Mouse (Mus musculus): ENCODE measurements around the gene Olfr267.

The Olfr267 gene

DNA sequence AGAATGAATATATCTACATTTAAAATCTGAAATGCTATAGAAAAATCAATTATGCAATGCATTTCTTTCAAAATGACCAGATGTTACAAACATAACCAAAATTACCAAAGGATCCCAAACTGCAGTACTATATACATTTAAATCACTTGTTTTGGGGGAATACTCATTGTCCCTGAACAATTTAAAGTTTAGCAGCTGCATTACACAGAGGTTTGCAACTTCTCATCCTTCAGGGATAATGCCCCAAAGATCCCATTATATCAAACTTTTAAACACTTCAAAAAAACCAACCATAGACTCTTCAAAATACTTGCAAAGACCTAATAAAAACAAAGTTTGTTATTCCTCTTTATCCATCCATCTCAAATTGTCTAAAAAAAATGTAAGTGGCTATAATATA lies at the start of gene Olfr267:
Gene Olfr267 (minus strand): TSS at position 101 of the 400 bp plus-strand sequence.
- DNase-seq (ENCODE audit: low read depth in 2 of 2, low spot score in 2 of 2): no peak

DNA sequence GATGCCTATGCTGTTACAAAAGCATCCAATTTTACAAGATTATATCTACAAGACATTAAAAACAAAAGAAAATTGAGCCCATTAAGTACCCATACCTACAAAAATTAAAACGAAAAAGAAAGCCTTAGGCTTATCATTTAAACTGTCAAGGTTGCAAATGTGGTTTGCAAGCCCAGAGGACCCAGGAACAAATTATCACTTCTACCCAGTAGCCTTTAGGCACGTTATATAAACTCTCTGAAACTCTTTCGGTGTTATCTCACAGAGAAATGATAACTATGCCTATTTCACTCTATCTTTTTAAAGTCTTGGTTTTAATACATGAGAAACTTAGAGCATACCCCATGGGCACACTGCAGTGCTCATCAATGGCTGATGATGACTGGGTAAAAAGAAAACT lies 45.4 kb upstream of the Olfr267 start:
- no peak for DNase-seq (ENCODE audit: low read depth in 2 of 2, low spot score in 2 of 2)

DNA sequence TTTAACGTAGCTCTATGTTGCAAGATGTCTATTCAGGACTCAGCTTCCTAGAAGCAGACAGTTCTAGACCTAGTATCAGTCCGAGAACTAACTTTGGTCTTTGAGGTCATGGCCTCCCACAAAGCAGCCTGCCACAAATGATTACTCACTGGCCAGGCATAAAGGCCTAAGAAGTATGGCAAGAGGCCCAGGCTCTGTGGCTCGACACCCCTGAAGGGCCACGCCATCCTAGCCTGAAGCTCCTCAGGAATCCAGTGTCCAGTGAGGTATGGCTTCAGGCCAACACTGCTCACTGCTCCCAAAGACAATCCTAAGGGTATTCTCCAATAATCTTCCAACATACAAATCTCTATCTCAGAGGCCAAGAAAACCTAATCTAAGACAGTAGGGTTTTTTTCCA lies 38.4 kb upstream of the Olfr267 start:
- no peak for DNase-seq (ENCODE audit: low read depth in 2 of 2, low spot score in 2 of 2)

DNA sequence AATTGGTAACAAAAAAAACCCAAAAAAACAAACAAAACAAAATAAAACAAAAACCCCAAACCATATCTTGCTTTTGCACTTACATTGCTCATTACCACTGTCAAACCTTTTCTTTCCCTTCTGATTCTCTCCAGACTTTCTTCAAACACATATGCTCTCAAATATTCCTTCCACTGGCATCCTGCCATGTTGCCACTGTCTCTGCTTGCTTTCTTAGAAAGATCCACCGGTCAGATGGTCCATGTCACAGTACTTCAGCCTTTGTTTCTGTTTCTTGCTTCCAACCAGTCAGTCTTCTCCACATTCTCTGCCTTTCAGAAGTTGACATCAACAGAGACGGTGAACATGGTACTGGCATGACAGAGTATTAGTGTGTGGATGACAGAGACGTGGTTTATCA lies 857 bp downstream of the Olfr267 start:
- no peak for DNase-seq (ENCODE audit: low read depth in 2 of 2, low spot score in 2 of 2)

DNA sequence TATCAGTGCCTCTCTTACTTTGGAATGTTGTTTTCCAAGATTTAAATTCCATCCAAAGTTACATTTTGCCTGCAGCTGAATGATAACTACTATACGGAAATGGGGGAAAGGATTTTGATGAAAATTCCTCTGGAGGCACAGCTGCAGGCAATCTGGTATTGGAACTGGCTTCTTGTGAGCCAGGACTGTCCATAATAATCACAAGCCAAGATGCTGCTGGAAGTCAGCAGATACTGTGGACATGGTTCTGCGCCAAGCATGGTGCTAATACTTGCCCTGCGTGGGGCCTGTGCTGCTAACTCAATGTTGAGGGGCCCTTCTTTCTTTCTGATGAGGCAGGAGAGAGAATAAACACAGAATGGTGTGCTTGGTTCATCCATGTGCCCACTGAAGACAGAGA lies 24.1 kb downstream of the Olfr267 start:
- DNase-seq (ENCODE audit: low read depth in 2 of 2, low spot score in 2 of 2): no peak

DNA sequence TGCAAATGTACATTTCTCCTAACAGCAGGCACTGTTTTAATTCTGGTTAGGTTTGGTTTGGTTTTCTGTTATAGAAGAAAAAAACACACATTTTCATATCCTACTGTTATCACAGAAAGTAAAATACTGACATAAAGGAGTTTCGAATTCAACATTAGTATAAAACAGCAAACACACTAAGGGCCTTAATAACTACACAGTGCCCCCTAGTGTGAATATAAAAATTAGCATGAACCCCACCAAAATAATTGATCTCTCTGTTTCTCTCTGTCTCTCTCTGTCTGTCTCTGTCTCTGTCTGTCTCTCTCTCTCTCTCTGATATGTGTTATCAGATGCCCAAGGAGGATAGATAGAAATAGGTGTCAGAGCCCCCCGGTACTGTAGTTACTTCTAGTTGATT lies 38.0 kb downstream of the Olfr267 start:
- no peak for DNase-seq (ENCODE audit: low read depth in 2 of 2, low spot score in 2 of 2)

DNA sequence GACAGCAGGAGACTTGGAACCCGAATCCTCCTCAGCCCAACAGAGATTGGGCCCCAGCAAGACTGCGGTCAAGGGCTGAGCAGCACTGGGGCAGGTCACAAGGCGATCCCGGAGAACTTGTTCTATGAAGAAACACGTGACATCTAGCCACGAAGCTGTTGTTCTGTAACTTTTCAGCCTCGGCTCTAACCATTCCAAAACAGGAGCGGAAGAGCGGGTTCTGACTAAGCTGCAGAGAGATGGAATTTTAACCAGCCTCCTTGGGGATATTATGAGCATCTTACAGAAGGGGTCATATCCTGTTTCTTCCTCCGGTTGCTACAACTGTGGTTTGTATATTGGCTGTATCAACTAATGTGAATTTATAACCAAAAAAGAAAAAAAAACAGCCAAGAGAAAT lies 38.4 kb downstream of the Olfr267 start:
- no peak for DNase-seq (ENCODE audit: low read depth in 2 of 2, low spot score in 2 of 2)

DNA sequence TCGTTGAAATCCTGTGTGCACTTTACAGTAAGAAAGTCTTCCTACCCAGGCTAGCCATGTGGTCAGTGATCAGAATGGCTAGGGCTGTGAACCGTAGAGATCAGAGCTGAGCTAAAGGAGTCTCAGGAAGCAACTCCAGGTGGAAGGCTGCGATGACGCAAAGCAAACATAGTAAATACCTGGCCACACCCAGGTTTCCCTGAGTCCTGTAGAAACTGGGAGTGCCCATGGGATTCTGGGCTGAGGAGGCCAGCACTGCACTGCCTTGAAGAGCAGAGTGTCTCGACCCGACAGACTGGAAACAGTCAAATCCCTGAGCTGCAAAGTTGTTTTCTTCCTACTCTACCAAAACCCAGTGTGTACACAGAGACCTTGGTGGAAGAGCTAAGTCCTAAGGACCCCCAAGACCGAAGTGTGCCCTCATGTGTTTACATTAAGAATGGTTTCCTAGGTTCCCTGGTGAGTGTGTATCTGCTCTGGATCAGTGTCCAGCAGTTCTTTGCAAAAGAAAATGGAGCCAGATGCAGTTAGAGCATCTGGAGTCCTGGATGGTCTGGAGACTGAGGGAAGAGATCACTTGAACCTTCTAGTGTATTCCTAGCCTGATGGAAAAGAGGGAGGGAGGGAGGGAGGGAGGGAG lies 41.8 kb downstream of the Olfr267 start:
- DNase-seq (ENCODE audit: low read depth in 2 of 2, low spot score in 2 of 2): no peak

DNA sequence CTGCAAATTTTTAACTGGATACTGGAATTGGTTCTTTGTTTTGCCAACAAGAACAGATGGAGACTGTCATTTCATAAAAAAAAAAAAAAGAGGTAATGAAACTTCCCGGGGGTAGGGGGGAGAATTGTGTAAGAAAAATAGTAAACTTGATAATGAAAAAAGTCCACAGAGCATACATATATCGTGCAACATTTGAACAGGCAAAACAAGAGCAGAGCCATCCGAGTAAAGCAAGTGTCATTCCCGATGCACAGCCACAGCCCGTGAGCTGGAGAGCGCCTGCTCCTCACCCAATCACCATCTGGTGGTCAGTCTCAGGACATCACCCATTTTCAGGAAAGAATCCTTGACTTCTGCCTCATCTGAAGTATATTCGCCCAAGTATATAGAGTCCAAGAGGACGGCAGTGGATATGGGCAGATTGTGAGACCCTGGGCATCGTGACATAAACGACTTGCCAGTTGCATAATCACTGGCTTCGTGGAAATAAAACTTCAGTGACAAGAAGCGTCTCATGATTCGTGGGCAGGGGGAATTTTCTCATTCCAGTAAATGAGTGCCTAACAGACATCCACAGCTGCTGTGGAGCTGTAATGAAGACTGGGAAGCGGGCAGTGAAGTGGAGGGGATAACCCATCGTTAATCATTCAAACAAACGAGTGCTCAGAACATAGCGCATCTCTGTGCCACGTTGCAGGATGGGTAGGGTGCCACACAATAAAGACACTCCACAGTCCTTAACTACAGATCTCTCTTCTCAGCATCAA lies 50.5 kb downstream of the Olfr267 start:
- no peak for DNase-seq (ENCODE audit: low read depth in 2 of 2, low spot score in 2 of 2)
